Mouse (Mus musculus): ENCODE measurements around the gene Fam69b.

Gene Fam69b

DNA sequence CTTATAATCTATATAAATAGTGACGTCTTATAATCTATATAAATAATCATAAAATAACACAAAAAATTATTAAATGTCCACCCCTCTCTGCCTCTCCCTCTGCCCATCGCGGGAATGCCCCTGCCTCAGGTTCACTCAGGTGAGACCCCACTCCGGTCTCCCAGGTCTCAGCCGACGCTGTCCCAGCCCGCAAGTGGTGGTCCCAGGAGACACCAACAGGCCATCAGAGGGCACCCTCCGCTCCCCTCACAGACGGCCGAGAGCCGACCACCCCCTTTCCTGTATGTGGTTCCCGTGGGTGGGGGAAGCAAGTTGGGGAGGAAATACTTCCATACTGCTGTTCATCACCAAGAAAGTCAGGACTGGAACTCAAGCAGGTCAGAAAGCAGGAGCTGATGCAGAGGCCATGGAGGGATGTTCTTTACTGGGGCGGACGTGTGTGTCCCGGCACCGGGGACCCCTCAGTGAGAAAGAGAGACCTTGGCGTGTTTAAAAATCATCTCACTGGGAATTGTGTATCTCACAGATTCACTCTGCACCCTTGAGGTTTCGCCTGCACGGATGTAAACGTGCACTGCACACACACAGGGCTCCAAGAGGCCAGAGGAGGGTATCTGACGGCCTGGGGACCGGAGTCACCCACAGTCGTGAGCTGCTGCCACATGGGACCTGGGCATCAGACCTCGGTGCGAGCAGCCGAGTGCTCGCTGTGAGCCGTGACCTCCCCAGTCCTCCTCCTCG is 33.7 kb downstream of the Fam69b start:
- no peak for DNase-seq (ENCODE audit: low spot score in 2 of 2)

GRCm38 (mm10) chr2:26662509-26662882 is 34.2 kb downstream of the Fam69b start:
- DNase-seq (ENCODE audit: low spot score in 2 of 2) = no peak

DNA sequence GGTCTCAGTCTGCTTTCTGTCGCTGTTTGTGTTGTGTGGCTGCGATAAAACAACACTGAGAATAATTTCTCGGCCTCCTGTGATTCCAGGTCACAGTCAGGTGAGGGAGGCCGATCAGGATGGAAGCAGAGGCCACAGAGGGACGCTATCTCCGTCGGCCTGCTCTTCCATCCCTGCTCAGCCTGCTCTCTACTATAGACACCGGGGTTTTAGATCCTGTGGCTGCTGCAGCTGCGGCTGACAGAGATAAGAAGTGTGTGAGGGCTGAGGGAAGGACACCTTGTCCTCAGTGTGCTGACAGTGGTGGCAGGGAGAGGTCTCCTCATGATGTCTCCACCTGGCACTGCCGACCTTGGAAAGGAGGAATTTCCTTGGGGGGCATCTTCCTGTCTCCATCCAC is 34.9 kb downstream of the Fam69b start:
- DNase-seq (ENCODE audit: low spot score in 2 of 2) = no peak

GRCm38 (mm10) chr2:26663551-26663950 is 35.3 kb downstream of the Fam69b start:
- peak in 1 of 2 experiments; percentile 20 for DNase-seq (ENCODE audit: low spot score in 2 of 2)

- DNase-seq (ENCODE audit: low spot score in 2 of 2) = peak; percentile 13 to 26
These were observed 40.5 kb downstream of the Fam69b start for GRCm38 (mm10) chr2:26668746-26669145.

GRCm38 (mm10) chr2:26671182-26671581 is 42.9 kb downstream of the Fam69b start, which contains the start of gene Lcn4:
Gene Lcn4, minus strand, starts transcription at chr2:26671282.
- no peak for DNase-seq (ENCODE audit: low spot score in 2 of 2)

Measured in spleen, postnatal 36 days (tissue).